Mouse (Mus musculus) small intestine, adult 10 weeks (tissue): ENCODE results near the gene Cd300c2. TPM values are rescaled to one million over a fixed set of nuclear protein-coding genes. Genes with fewer than 3 reads are reported as not detected.

Source experiments
- polyA plus RNA-seq: library from polyadenylated mRNA; stranded (reverse); fragments of 350-450 nt; fragmentation: Illumina TruSeq; extraction: RNeasy Lipid Tissue Mini Kit (QIAGEN cat#74804); gene quantifications from one replicate; pipeline ENCODE4 v1.2.3, GENCODE M21; 2014; ENCODE audit warnings: low replicate concordance

Cd300c2 gene
- polyA plus RNA-seq: 0.67 TPM

DNA sequence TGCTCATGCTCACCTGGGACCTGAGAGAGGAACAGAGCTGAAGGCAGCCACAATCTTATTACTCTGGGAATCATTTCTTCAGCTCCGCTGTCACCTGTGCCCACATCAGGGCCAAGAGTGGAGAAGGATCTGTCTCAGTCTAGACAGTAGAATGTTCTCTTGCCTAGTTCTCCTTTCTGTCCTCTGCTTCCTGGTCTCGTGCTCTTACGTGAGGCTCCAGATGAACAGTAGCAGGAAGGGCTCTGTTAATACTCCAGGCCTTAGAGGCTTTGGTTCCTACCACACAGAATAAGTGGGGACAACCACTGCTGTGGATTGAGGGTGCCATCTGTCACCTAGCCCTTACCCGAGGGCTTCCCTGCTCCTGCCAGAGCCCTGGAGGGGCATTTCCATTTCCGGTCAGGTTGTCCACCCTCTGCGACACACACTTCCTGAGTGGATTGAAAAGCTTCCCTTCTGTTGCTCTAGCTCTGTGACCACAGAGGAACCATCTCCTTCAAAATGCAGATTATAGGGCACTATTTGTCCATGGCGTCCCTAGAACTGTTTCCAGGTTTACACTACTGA lies at the start of gene Cd300c2:
Gene Cd300c2, minus strand, starts transcription at position 407 of the 567 bp plus-strand sequence.

DNA sequence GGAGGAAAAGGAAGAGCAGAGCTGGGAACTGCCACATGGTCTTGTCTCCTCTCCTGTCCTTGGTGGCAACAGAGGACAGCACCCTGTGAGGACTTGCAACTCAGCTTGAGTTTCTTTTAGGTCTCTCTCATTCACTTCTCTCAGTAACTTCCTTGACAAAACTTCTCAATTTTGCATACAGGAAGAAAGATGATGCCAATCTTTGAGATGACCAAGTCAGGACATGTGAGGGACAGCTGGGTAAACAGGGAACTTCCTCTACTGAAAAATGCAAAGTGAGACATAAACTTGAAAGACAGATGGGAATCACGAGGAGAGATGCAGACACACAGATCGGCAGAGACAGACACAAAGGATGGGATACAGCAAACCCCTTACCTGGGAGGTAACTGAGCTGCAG lies 46.6 kb upstream of the Cd300c2 start, which contains the start of gene Cd300ld3:
Gene Cd300ld3, minus strand, starts transcription at position 151 of the 400 bp plus-strand sequence.

DNA sequence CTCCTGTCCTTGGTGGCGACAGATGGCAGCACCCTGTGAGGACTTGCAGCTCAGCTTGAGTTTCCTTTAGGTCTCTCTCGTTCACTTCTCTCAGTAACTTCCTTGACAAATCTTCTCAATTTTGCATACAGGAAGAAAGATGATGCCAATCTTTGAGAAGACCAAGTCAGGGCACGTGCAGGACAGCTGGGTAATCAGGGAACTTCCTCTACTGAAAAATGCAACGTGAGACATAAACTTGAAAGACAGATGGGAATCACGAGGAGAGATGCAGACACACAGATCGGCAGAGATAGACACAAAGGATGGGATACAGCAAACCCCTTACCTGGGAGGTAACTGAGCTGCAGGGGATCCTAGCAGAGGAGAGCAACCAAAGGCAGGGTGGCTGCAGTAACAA lies 36.0 kb upstream of the Cd300c2 start, which contains the start of gene Cd300ld5:
Gene Cd300ld5, minus strand, starts transcription at position 101 of the 400 bp plus-strand sequence.

DNA sequence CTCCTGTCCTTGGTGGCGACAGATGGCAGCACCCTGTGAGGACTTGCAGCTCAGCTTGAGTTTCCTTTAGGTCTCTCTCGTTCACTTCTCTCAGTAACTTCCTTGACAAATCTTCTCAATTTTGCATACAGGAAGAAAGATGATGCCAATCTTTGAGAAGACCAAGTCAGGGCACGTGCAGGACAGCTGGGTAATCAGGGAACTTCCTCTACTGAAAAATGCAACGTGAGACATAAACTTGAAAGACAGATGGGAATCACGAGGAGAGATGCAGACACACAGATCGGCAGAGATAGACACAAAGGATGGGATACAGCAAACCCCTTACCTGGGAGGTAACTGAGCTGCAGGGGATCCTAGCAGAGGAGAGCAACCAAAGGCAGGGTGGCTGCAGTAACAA lies 25.2 kb upstream of the Cd300c2 start, which contains the start of gene Cd300ld4:
Gene Cd300ld4, minus strand, starts transcription at position 101 of the 400 bp plus-strand sequence.

DNA sequence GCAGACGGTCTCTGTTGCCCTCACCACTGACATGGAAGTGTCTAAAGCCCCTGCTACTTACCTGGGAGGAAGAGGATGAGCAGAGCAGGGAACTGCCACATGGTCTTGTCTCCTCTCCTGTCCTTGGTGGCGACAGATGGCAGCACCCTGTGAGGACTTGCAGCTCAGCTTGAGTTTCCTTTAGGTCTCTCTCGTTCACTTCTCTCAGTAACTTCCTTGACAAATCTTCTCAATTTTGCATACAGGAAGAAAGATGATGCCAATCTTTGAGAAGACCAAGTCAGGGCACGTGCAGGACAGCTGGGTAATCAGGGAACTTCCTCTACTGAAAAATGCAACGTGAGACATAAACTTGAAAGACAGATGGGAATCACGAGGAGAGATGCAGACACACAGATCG lies 14.4 kb upstream of the Cd300c2 start, which contains the start of gene Cd300ld2:
Gene Cd300ld2, minus strand, starts transcription at position 101 of the 400 bp plus-strand sequence.

DNA sequence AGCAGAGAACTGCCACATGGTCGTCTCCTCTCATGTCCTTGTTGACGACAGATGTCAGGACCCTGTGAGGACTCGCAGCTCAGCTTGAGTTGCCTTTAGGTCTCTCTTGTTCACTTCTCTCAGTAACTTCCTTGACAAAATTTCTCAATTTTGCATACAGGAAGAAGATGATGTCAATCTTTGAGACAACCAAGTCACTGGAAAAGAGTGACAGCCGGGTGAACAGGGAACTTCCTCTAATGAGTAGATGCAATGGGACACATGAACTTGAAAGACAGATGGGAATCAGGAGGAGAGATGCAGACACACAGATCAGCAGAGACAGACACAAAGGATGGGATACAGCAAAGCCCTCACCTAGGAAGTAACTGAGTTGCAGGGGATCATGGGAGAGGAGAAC lies 11.9 kb downstream of the Cd300c2 start, which contains the start of gene Cd300ld:
Gene Cd300ld, minus strand, starts transcription at position 130 of the 400 bp plus-strand sequence.

DNA sequence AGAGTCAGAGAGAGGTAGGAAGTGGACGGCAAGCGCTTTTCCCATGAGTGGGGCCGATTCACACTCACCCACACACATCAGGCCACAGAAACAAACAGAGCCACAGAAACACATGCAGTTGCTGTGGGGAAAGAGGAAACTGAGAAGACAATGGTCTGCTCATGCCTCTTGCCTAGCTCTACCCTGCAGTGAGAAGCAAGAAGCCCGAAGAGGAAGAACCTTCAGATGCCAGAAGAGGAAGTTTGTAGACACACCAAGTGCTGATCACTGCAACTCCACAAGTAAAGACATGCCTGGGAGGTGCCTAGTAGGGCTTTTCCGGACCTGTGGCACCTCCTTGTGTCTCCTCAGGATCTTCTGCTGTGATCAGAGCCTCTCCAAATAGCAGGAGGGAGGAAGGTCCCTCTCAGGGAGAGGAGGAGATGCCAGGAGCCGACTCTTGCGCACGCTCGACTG lies 32.9 kb downstream of the Cd300c2 start, which contains the start of gene Cd300c:
Gene Cd300c, minus strand, starts transcription at position 406 of the 456 bp plus-strand sequence.

Other genes starting within 250 kb of the Cd300c2 start
- gene Kif19a, start 236.5 kb downstream of the Cd300c2 start, polyA plus RNA-seq: not detected
- not detected for gene Btbd17, start 205.9 kb downstream of the Cd300c2 start, polyA plus RNA-seq
- gene Gpr142, start 203.0 kb downstream of the Cd300c2 start, polyA plus RNA-seq: not detected
- gene Gprc5c, start 150.7 kb downstream of the Cd300c2 start, polyA plus RNA-seq: 0.33 TPM
- gene Cd300a, start 111.8 kb downstream of the Cd300c2 start, polyA plus RNA-seq: 6.1 TPM
- not detected for gene Cd300lb, start 67.5 kb downstream of the Cd300c2 start, polyA plus RNA-seq
- gene Cd300c, start 32.7 kb downstream of the Cd300c2 start, polyA plus RNA-seq: not detected
- 1.8 TPM for gene Cd300ld, start 12.0 kb downstream of the Cd300c2 start, polyA plus RNA-seq
- gene Cd300ld2, start 14.3 kb upstream of the Cd300c2 start, polyA plus RNA-seq: not detected
- gene Cd300ld4, start 25.1 kb upstream of the Cd300c2 start, polyA plus RNA-seq: not detected
- gene Cd300ld5, start 35.9 kb upstream of the Cd300c2 start, polyA plus RNA-seq: not detected
- not detected for gene Cd300ld3, start 46.5 kb upstream of the Cd300c2 start, polyA plus RNA-seq
- gene Cd300e, start 60.3 kb upstream of the Cd300c2 start, polyA plus RNA-seq: 0.59 TPM
- gene Rab37, start 89.6 kb upstream of the Cd300c2 start, polyA plus RNA-seq: 1.3 TPM
- 3.8 TPM for gene Cd300lf, start 132.1 kb upstream of the Cd300c2 start, polyA plus RNA-seq
- 85.9 TPM for gene Slc9a3r1, start 161.5 kb upstream of the Cd300c2 start, polyA plus RNA-seq
- gene Tmem104, start 185.6 kb upstream of the Cd300c2 start, polyA plus RNA-seq: 0.26 TPM
- not detected for gene Nat9, start 186.0 kb upstream of the Cd300c2 start, polyA plus RNA-seq